Mouse (Mus musculus) megakaryocyte, embryonic 14.5 days (primary cell): ENCODE results near the gene Zfp385a. TPM values are rescaled to one million over a fixed set of nuclear protein-coding genes. Genes with fewer than 3 reads are reported as not detected.

Experiments used
- H3K27me3 ChIP-seq: replicated peaks from 2 replicates; pipeline ENCODE3; 2012; ENCODE audit warnings: inconsistent platforms
- H3K36me3 ChIP-seq: replicated peaks from 2 replicates; pipeline ENCODE3; 2012; ENCODE audit warnings: low read length, inconsistent platforms, mixed read lengths
- H3K4me1 ChIP-seq: 2 replicates; pipeline ENCODE4 v1.6.1; 2012; ENCODE audit warnings: inconsistent platforms
- H3K4me3 ChIP-seq: replicated peaks from 2 replicates; pipeline ENCODE3; 2012; ENCODE audit warnings: moderate library complexity, mild to moderate bottlenecking, inconsistent platforms
- H3K9me3 ChIP-seq: 2 replicates; pipeline ENCODE4 v1.6.1; 2012; ENCODE audit warnings: inconsistent platforms
- FLI1 ChIP-seq: IDR thresholded peaks from 2 replicates; pipeline ENCODE4 v1.6.1; 2012; ENCODE audit warnings: low read length, inconsistent platforms, mixed read lengths
- GATA1 ChIP-seq: IDR thresholded peaks from 3 replicates; pipeline ENCODE4 v1.6.1; 2012; ENCODE audit warnings: mixed read lengths, low read length, inconsistent platforms, borderline replicate concordance
- polyA plus RNA-seq: library from polyadenylated mRNA; stranded (reverse); fragments of >175 nt; gene quantifications from 2 replicates; pipeline ENCODE4 v1.2.3, GENCODE M21; 2012; ENCODE audit warnings: low replicate concordance; ENCODE audit not compliant: insufficient read depth

The Zfp385a gene
- polyA plus RNA-seq, 1 experiment: 1,319 TPM

DNA sequence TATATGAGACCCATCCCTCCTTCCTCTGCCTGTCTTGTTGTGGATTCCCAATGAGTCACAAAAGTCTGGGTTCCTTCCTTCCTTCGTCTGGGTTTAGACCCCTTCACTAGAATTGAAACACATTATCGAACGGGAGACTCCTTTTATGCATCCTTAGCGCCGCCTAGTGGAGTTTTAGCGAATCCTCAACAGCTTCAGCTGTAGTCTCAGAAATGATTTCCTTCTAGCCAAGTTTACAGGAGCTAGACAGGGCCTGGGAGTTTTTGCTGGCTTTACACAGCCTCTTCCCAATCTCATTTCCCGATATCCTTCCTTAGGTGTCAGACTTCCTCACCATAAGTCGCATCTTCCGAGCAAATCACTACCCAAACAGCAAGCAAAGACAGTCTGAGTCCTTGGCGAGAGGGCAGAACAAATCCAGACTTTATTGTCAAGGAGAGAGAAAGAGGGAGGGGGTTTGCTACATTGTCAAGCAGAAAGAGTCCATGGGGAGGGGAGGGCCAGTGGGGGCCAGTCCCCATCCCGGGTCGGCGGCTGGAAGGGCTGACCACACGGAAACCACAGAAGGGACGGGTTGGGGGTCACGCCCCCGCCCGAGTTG is 26.3 kb downstream of the Zfp385a start:
- TF ChIP-seq FLI1 (no peak), GATA1 (no peak)
- peaks cover 73% of the 10 kb centered on the region for H3K36me3 ChIP-seq
- peaks cover 94% of the 10 kb centered on the region for H3K4me1 ChIP-seq
- H3K4me3 ChIP-seq: no peak overlapping the region
- H3K27me3 ChIP-seq: peaks cover 3% of the 10 kb centered on the region
- H3K9me3 ChIP-seq: no peaks in the 10 kb centered on the region

DNA sequence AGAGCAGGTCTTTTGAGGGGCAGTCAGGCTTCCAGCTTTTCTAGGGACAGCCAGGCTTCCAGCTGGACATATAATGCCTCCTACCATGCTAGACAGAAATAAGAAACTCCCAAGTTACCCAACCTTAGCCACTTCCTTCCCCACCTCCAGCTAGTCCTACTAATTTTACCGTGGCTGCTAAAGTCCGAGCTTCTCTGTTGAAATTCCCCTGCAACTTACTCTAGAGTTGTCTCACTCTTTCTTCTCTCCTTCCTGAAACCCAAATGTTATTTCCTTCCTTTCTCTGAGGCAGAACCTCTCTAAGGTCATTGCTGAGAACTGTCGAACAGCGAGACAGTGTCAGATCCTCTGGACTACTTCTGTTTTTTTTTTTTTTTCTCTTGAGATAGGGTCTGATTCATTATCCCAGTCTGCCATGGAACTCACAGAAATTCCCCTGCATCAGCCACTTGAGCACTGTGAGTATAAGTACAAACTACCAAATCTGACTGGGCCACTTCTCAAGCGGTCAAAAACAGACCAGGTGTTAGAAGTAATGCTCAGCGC is 29.5 kb downstream of the Zfp385a start, which contains the start of gene Gpr84:
TSS of gene Gpr84 (minus strand) at position 248 of the 546 bp plus-strand sequence.
- H3K27me3 ChIP-seq: peaks cover 6% of the 10 kb centered on the region
- H3K4me1 ChIP-seq: peaks cover 89% of the 10 kb centered on the region
- H3K9me3 ChIP-seq: no peaks in the 10 kb centered on the region
- TF ChIP-seq GATA1: no peak
- no peak for TF ChIP-seq FLI1
- peaks cover 44% of the 10 kb centered on the region for H3K36me3 ChIP-seq
- H3K4me3 ChIP-seq: peak within 1 kb of the TSS; percentile 29

DNA sequence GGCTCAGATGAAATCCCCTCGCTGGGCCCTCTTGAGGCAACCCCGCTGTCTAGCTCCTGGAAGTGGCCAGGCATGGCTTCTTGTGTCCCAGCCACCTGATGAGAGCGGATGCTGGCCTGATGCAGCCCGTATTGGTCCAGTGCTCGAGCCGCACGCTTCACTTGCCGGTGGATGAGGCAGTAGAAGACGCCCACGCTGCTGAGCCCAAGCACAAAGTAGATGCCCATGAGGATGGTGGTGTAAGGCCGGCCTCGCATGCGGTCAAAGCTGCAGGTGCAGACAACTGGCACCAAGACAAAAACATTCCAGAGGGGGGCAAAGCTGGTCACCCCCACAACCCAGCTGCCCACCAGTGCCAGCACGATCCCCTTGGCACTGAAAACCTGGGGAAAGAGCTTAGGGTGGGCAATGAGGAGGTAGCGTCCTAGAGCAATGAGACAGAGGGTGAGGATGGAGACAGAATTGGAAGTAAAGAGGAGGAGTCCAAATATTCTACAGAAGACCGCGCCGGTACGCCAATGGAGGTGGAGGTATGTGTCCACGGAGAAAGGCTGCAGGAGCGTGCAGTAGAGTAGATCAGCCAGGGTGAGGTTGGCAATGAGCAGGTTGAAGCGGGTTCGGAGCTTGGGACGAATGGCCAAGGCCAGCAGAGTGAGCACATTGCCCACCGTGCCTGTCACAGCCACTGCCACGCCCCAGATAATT is 30.9 kb downstream of the Zfp385a start:
- TF ChIP-seq GATA1 (no peak), FLI1 (no peak)
- no peaks in the 10 kb centered on the region for H3K9me3 ChIP-seq
- peaks cover 30% of the 10 kb centered on the region for H3K36me3 ChIP-seq
- peak overlapping the region; percentile 60 for H3K4me3 ChIP-seq
- peaks cover 16% of the 10 kb centered on the region for H3K27me3 ChIP-seq
- peaks cover 89% of the 10 kb centered on the region for H3K4me1 ChIP-seq

DNA sequence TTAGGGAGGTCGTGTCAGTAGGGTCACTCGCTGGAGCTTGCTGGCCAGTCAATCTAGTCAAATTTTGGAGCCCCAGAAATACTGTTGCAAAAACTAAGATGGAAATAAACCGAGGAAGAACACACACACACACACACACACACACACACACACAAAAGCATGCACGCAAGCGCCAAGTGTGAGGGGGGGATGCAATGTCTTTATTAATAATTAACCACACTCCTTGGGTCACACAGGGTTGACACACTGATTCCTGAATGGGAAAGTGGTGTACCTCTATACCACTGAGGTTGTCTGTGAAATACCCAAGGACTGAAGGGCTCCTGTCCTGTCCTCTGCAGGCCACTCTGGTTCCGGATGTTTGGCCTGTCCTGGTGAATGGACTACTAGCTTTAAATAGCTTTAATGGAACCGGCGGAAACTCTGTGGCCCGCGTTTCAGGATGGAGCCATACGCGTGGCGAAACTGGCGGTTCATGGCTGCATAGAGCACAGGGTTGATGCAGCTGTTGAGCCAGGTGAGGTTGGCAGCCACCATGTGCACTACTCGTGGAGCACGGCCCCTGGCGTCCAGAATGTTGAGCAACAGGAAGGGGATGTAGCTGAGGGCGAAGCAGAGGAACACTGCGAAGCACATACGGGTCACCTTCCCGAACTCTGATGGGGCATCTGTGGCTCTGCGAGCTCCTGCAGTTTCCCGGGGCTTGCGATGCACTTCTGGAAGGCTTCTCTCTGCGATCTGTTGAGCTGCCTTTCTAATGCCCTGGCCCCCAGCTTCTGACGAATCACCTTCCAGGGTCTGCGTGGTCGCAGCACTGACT is 31.6 kb downstream of the Zfp385a start:
- H3K4me3 ChIP-seq: peak overlapping the region; percentile 29
- no peak for TF ChIP-seq GATA1
- no peak for TF ChIP-seq FLI1
- peaks cover 22% of the 10 kb centered on the region for H3K36me3 ChIP-seq
- peaks cover 89% of the 10 kb centered on the region for H3K4me1 ChIP-seq
- H3K9me3 ChIP-seq: no peaks in the 10 kb centered on the region
- peaks cover 24% of the 10 kb centered on the region for H3K27me3 ChIP-seq

DNA sequence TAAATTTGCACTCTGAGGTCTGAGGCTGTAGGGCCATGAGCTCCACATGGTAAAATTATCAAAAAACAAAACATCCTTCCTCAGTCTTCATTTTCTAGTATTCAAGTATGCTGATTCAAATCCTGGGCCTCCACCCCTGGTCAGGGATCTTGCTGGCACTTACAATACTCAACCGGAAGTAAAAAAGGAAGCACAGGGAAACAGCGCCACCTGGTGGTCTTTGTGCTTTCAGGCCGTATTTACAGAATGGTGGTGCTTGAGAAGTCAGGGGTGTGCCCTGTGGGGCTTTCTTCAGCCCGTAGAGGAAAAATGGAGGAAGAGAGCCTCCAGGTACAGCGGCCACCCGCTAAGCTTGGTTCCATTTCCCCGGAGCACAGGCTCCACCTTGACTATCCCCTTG is 32.8 kb downstream of the Zfp385a start:
- peaks cover 13% of the 10 kb centered on the region for H3K36me3 ChIP-seq
- H3K4me1 ChIP-seq: peaks cover 89% of the 10 kb centered on the region
- peaks cover 33% of the 10 kb centered on the region for H3K27me3 ChIP-seq
- peak; percentile 57; the same call in 1 of the 2 replicates for TF ChIP-seq FLI1
- TF ChIP-seq GATA1: no peak
- H3K9me3 ChIP-seq: no peaks in the 10 kb centered on the region
- H3K4me3 ChIP-seq: peak overlapping the region; percentile 75

DNA sequence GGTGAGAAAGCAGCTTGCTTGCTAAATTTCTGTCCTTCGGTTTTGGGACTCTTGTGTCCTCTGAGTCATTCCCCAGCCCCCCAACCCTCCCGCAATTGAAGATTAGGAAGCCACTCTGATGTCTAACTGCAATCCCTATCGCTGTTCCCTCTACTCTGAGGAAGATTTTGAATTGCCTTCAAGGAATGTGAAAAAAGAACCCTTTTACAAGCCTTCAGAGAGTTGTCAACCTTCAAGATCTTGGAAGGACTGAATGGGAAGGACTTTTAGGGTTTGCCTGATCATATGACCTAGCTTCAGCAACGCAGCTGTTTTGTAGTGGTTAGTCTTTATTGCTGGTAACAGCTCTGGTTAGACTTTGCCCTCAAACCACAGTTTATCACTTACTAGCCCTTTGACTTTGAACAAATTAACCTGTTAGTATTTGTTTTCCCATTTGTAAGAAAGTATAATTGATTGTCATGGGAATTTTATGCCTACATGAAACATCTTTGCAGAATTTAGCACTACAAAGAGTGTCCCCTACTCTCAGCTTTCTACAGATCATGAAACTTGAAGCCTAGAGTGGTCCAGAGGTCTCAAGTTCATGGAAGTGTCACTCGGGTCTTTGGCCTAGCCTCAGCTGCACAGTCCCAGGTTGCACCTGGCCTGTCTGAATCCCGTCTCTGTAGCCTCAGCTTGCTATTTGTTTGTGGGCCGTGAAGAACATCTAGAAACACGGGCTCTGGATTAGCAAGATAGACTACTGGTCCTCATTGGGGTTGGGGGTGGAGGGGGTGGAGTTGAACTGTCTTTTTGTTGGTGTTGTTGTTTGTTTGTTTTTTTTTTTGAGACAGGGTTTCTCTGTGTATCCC is 33.9 kb downstream of the Zfp385a start:
- peak overlapping the region; percentile 92 for H3K4me3 ChIP-seq
- peaks cover 33% of the 10 kb centered on the region for H3K27me3 ChIP-seq
- no peaks in the 10 kb centered on the region for H3K9me3 ChIP-seq
- H3K36me3 ChIP-seq: peaks cover 15% of the 10 kb centered on the region
- H3K4me1 ChIP-seq: peaks cover 92% of the 10 kb centered on the region
- no peak for TF ChIP-seq FLI1
- no peak for TF ChIP-seq GATA1

DNA sequence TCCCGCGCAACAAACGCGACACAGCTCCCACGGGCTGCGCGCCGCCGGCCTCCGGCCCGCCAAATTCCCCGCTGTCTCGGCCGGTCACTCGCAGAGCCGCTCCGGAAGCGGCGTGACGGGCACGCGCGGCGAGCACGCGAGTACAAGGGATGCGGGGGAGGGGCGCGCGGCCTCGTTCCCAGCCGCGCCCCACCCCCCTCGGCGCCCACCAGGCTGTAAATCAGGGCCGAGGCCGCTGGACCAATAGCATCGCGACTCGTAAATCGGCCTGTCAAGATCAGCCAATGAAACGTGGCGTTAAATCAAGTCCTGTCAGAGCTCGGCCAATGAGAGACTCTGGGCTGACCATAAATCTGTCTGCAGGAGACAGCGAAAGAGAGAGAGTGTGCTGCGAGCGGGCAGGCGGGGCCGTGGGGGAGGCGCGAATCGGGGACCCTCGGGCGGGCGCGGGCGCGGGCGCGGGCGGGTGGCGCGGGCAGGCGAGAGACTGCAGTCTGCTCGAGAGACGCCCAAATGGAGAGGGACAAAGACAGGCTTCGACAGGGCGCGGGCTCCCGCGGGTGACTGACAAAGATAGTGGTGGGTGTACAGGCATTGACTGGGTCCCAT is 34.7 kb downstream of the Zfp385a start:
- peak overlapping the region; percentile 92 for H3K4me3 ChIP-seq
- peaks cover 33% of the 10 kb centered on the region for H3K27me3 ChIP-seq
- TF ChIP-seq FLI1 (no peak), GATA1 (no peak)
- no peaks in the 10 kb centered on the region for H3K9me3 ChIP-seq
- peaks cover 24% of the 10 kb centered on the region for H3K36me3 ChIP-seq
- H3K4me1 ChIP-seq: peaks cover 90% of the 10 kb centered on the region

DNA sequence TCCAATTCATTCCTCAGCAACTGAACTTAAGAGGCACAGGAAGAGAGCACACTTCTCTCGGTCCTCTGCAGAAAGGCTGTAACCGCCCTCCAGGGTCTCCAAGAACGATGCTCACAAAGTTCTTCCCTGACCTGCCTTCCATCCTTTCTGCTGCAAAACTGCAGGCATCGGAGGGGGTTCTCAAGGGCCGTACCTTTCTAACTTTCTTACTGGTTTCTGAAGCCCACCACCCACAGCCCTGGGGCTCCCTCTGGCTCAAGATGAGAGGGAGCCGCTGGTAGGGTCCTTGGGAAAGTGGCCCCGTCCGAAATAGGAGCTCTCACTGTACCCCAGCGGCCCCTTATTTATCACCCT is 35.3 kb downstream of the Zfp385a start:
- Histone ChIP-seq H3K9me3 (no peaks in the 10 kb centered on the region), H3K36me3 (peaks cover 29% of the 10 kb centered on the region), H3K4me1 (peaks cover 85% of the 10 kb centered on the region), H3K27me3 (peaks cover 33% of the 10 kb centered on the region), H3K4me3 (peak overlapping the region; percentile 92)
- TF ChIP-seq FLI1 (no peak), GATA1 (no peak)
